ENCODE assay signal across 17 mouse cellular contexts in genomic region chr9:115139597-115140332, GRCm38 (mm10).
DNase-seq lines count a peak whose midpoint lies in the region; ATAC-seq and TF ChIP-seq lines count a peak whose summit lies in the region.
"Had no signal": no experiment of that assay in that cellular context is flagged by ENCODE, and none has a peak within 500 bp of the region (broad histone marks: within the 10 kb centered on the region; RNA-seq: fewer than 3 reads in every experiment).

No protein-coding gene starts in this region.

- no peaks in the 10 kb centered on the region for H3K36me3 ChIP-seq in limb, embryonic 14.5 days (ENCODE audit: control insufficient read depth, insufficient read depth, low read length)
- H3K36me3 ChIP-seq: embryonic facial prominence, embryonic 13.5 days; heart, embryonic 10.5 days; hindbrain, embryonic 10.5 days had no signal

- no peak overlapping the region; the same call in 1 of the 2 replicates for H3K4me2 ChIP-seq in limb, embryonic 14.5 days (replicated peaks; ENCODE audit: low read depth, low read length, severe bottlenecking)
- H3K4me2 ChIP-seq: embryonic facial prominence, embryonic 13.5 days had no signal

- no peak overlapping the region for H3K9ac ChIP-seq in limb, embryonic 14.5 days (ENCODE audit: low read depth, low read length, severe bottlenecking)
- H3K9ac ChIP-seq: embryonic facial prominence, embryonic 13.5 days had no signal

- 30% methylated on average over 14 of the region's 14 CpGs for WGBS in limb, embryonic 14.5 days

- peak; percentile 83 for ATAC-seq in limb, embryonic 14.5 days (ENCODE audit: low FRiP score, low read depth)
- ATAC-seq: Patski had no signal

- H3K9me3 ChIP-seq in limb, embryonic 14.5 days (ENCODE audit: control insufficient read depth, low read length) = no peaks in the 10 kb centered on the region
- H3K9me3 ChIP-seq: embryonic facial prominence, embryonic 13.5 days; heart, embryonic 10.5 days; hindbrain, embryonic 10.5 days had no signal

- peak; percentile 81 for DNase-seq in kidney, postnatal 10 days
- no peak for DNase-seq in kidney, adult 9 months
- peak; percentile 27 for DNase-seq in urinary bladder, postnatal 14 days (ENCODE audit: low spot score)
- DNase-seq in urinary bladder, postnatal 10 days (ENCODE audit: low spot score) = no peak
- DNase-seq in limb, embryonic 14.5 days (ENCODE audit: low spot score) = peak; percentile 82
- DNase-seq in cerebellum, adult 11 months = no peak
- no peak for DNase-seq in T-cell, adult 2 months (ENCODE audit: low spot score)
- DNase-seq: cerebellum, postnatal 10 days; gastrocnemius, adult 2 months; right cerebral cortex, postnatal 25 days; thymus, postnatal 4 days had no signal

- H3K27ac ChIP-seq in limb, embryonic 14.5 days (replicated peaks; ENCODE audit: low read depth, low read length) = no peak overlapping the region
- H3K27ac ChIP-seq: embryonic facial prominence, embryonic 13.5 days; gastrocnemius, adult 2 months; heart, embryonic 10.5 days; hindbrain, embryonic 10.5 days; layer of hippocampus, adult 2 months had no signal

- H3K4me1 ChIP-seq in limb, embryonic 14.5 days (ENCODE audit: control insufficient read depth, insufficient read depth, low read length) = peaks cover 9% of the 10 kb centered on the region
- H3K4me1 ChIP-seq: heart, embryonic 10.5 days had no signal

- H3K27me3 ChIP-seq in limb, embryonic 14.5 days (ENCODE audit: control insufficient read depth, insufficient read depth, low read length) = no peaks in the 10 kb centered on the region
- H3K27me3 ChIP-seq: CH12.LX; embryonic facial prominence, embryonic 13.5 days; Patski had no signal

- H3K4me3 ChIP-seq in limb, embryonic 14.5 days (replicated peaks; ENCODE audit: low read length) = no peak overlapping the region
- H3K4me3 ChIP-seq: embryonic facial prominence, embryonic 13.5 days; gastrocnemius, adult 2 months; heart, embryonic 10.5 days; hindbrain, embryonic 10.5 days; layer of hippocampus, adult 2 months had no signal

- no peak for TF ChIP-seq POLR2A in limb, embryonic 14.5 days (IDR thresholded peaks at IDR 0.05; ENCODE audit: borderline replicate concordance, extremely low read depth, insufficient read depth, insufficient read length)

Comparison
In these comparisons a context has a peak if more than half of its experiments do, and no peak if none do; other contexts are left out.
1. DNase-seq: peak in kidney, postnatal 10 days (single experiment), urinary bladder, postnatal 14 days (single experiment) and limb, embryonic 14.5 days (single experiment); none in kidney, adult 9 months (single experiment), urinary bladder, postnatal 10 days (single experiment), cerebellum, adult 11 months (single experiment) and T-cell, adult 2 months (single experiment).